8 mouse cellular contexts compared by ENCODE assay signal in the genomic region with DNA sequence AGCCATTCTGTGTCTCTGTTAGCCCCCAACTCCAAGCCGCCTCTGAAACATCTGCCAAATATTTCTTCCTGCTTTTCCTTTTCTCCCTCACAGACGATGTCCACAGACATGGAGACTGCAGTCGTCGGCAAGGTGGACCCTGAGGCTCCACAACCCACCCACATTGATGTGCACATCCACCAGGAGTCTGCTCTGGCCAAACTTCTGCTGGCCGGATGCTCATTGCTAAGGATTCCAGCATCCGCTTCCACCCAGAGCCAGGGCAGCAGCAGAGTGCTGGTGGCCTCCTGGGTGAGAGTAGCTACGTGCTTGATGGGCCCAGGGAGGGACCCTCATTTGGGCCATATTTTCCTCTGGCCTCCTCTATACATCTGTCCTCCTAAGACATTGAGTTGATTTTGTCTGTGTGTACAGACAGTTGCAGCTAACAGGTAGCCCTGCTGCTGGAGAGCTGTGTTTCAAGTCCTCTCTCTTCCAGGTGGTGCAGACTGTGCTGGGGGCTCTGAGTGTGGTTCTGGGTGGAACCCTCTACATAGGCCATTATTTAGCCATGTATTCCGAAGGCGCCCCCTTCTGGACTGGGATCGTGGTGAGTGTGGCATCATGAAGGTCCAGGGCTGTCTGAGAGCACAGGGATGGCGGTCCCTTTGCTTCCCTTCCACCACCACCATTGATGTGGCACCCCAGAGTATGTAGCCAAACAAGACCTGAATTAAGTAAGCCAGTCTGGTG. TPM values are rescaled to one million over a fixed set of nuclear protein-coding genes. Genes with fewer than 3 reads are reported as not detected.
A peak's percentile ranks its signal among the peaks of the same experiment; 100 is the strongest.
DNase-seq lines count a peak whose midpoint lies in the region; ATAC-seq and TF ChIP-seq lines count a peak whose summit lies in the region.

No protein-coding gene starts in this region.

- H3K4me1 ChIP-seq in heart, embryonic 16.5 days (ENCODE audit: control insufficient read depth, insufficient read depth, low read length) = peaks cover 27% of the 10 kb centered on the region

- peak overlapping the region; percentile 79 for H3K4me2 ChIP-seq in heart, embryonic 16.5 days (ENCODE audit: low read depth, low read length)

- TF ChIP-seq CTCF in gastrocnemius, adult 2 months (IDR thresholded peaks at IDR 0.05) = peak; percentile 27; the same call in 1 of the 2 replicates

- WGBS in heart, embryonic 16.5 days = 52% methylated on average over 11 of the region's 11 CpGs

- peak; percentile 40 for DNase-seq in gastrocnemius, adult 2 months
- DNase-seq in gastrocnemius, adult 8-10 months (ENCODE audit: low spot score in 2 of 2) = no peak
- peak; percentile 81 for DNase-seq in adrenal gland, postnatal 10 days
- DNase-seq in kidney, postnatal 25 days = peak; percentile 81 to 89
- peak; percentile 59 to 71 for DNase-seq in lung, postnatal 4 days
- peak; percentile 55 for DNase-seq in thymus, postnatal 25 days
- no peak for DNase-seq in cerebellum, postnatal 36 days

- peak overlapping the region; percentile 78 for H3K9ac ChIP-seq in heart, embryonic 16.5 days (ENCODE audit: low read length)

- peak overlapping the region; percentile 78 for H3K27ac ChIP-seq in gastrocnemius, adult 2 months
- peak overlapping the region; percentile 91 for H3K27ac ChIP-seq in heart, embryonic 16.5 days (ENCODE audit: low read length)

- no peak for ATAC-seq in heart, embryonic 16.5 days (replicated peaks; ENCODE audit: extremely low read depth, insufficient read depth, low FRiP score)

- no peaks in the 10 kb centered on the region for H3K27me3 ChIP-seq in heart, embryonic 16.5 days (ENCODE audit: control insufficient read depth, insufficient read depth, low read length)

- H3K9me3 ChIP-seq in heart, embryonic 16.5 days (replicated peaks; ENCODE audit: control insufficient read depth, low read length) = no peaks in the 10 kb centered on the region

- H3K36me3 ChIP-seq in heart, embryonic 16.5 days (ENCODE audit: control insufficient read depth, insufficient read depth) = 0 out of 2 replicates have a peak, but pooled peaks cover 7% of the 10 kb centered on the region

- intact Hi-C loops in gastrocnemius, adult 2 months (cut with DNase I) = no loop called here

- H3K4me3 ChIP-seq in gastrocnemius, adult 2 months = peak overlapping the region; percentile 71
- H3K4me3 ChIP-seq in heart, embryonic 16.5 days (ENCODE audit: low read length) = peak overlapping the region; percentile 61

RNA-seq across cellular contexts. Expression of a gene that starts 1.0 kb away (rescaled TPM):
- total RNA-seq in gastrocnemius, adult 2 months (2021) = 10 to 100 TPM; 11.4 to 12.9 TPM
- total RNA-seq in gastrocnemius, adult 8-10 months (2022) = 10 to 100 TPM in 1 of 4 experiments, 1 to 10 TPM in 3; 4.1 to 10.1 (median 7.2) TPM
- 100 to 1,000 TPM; 280 to 302 TPM for total RNA-seq in adrenal gland, postnatal 10 days (2021)
- 217 and 227 TPM in 2 replicates for polyA plus RNA-seq in heart, embryonic 16.5 days (2015; fragmentation: Nextera tagmentation; extraction: Ambion mirVana)

RNA-seq across cellular contexts. Expression of a gene that starts 1.6 kb away (rescaled TPM):
- 1 to 10 TPM; 3.4 to 5.3 TPM for total RNA-seq in gastrocnemius, adult 2 months (2021)
- 1 to 10 TPM; 1.3 to 4.8 (median 2.7) TPM for total RNA-seq in gastrocnemius, adult 8-10 months (2022)
- 100 to 1,000 TPM; 138 to 148 TPM for total RNA-seq in adrenal gland, postnatal 10 days (2021)
- polyA plus RNA-seq in heart, embryonic 16.5 days (2015; fragmentation: Nextera tagmentation; extraction: Ambion mirVana) = 78.4 and 88.4 TPM in 2 replicates

RNA-seq across cellular contexts. Expression of a gene that starts 30.4 kb away (rescaled TPM):
- total RNA-seq in gastrocnemius, adult 2 months (2021) = not detected
- total RNA-seq in gastrocnemius, adult 8-10 months (2022) = not detected
- not detected for total RNA-seq in adrenal gland, postnatal 10 days (2021)
- polyA plus RNA-seq in heart, embryonic 16.5 days (2015; fragmentation: Nextera tagmentation; extraction: Ambion mirVana) = 0.84 TPM in 1 of 2 replicates, not detected in the other

Comparison
In these comparisons a context has a peak if more than half of its experiments do, and no peak if none do; other contexts are left out.
1. DNase-seq: peak in gastrocnemius, adult 2 months (single experiment), adrenal gland, postnatal 10 days (single experiment), kidney, postnatal 25 days (2 of 2), lung, postnatal 4 days (2 of 2) and thymus, postnatal 25 days (single experiment); none in gastrocnemius, adult 8-10 months (0 of 2) and cerebellum, postnatal 36 days (0 of 2).
2. RNA of a gene that starts 1.0 kb away (total RNA-seq): 280 to 302 TPM in adrenal gland, postnatal 10 days; 11.4 to 12.9 TPM in gastrocnemius, adult 2 months and 4.1 to 10.1 TPM in gastrocnemius, adult 8-10 months; every median in the first group is over 10 times any median in the second.
3. RNA of a gene that starts 1.6 kb away (total RNA-seq): 138 to 148 TPM in adrenal gland, postnatal 10 days; 3.4 to 5.3 TPM in gastrocnemius, adult 2 months and 1.3 to 4.8 TPM in gastrocnemius, adult 8-10 months; every median in the first group is over 10 times any median in the second.